Mouse (Mus musculus): ENCODE data around the gene Cstf1. TPM values are rescaled to one million over a fixed set of nuclear protein-coding genes. Genes with fewer than 3 reads are reported as not detected.

Gene Cstf1
- total and polyA plus RNA-seq, 3 experiments: 19.1 to 88.9 (median 42.7) TPM

DNA sequence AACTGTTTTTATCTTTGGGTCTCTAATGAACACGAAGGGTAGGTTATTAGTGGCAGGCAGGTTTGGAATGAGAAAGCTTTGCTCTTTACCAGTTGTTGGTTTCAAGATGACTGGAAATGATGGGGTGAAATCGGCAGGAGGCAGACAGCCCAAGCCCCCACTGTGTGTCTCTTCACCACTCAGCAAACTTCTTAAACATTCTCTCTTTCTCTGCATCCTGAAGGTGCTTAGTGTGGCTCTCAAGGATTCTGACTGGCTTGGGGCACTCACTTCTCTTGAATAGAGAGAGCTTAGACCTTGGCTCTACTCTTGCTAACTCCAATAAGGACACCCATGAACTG is 23.5 kb downstream of the Cstf1 start:
- no peak for ATAC-seq (ENCODE audit: extremely low read depth, insufficient number of reproducible peaks, low FRiP score, poor library complexity, severe bottlenecking)
- Histone ChIP-seq H3K27me3 (ENCODE audit: insufficient read depth, low read length) (peaks cover 15% of the 10 kb centered on the region), H3K4me3 (ENCODE audit: low read depth, low read length) (no peak overlapping the region), H3K36me3 (replicated peaks) (no peaks in the 10 kb centered on the region), H3K9me3 (replicated peaks) (no peaks in the 10 kb centered on the region), H3K4me1 (ENCODE audit: insufficient read depth, low read depth, low read length) (peaks cover 12% of the 10 kb centered on the region)
- TF ChIP-seq GATA1 (IDR thresholded peaks at IDR 0.05; ENCODE audit: borderline replicate concordance, low read length) (no peak), CTCF (IDR thresholded peaks at IDR 0.05; ENCODE audit: low read depth, low read length) (no peak), GATA2 (IDR thresholded peaks at IDR 0.05; ENCODE audit: borderline replicate concordance, low read depth, low read length) (no peak), POLR2AphosphoS5 (IDR thresholded peaks at IDR 0.05; ENCODE audit: insufficient replicate concordance, low read depth, low read length) (no peak), TAL1 (conservative IDR thresholded peaks at IDR 0.05; ENCODE audit: low read depth, low read length) (no peak)
- DNase-seq (ENCODE audit: low spot score): no peak

DNA sequence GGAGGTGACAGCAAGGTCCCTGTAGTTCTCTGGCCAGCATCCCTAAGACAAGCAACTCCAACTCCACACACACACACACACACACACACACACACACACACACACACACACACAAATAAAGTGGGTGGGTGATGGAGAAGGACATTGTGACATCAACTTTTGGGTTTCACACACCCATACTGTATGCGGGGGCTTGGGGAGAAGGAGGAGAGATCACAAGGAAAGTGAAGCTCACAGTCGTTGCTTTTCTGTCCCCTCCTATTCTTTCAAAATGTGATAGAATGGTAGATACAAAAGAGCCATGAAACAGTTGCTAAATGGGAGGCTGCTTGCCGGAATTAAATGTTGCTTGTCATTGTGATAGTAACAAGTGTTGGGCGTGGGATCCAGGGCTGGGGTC is 24.2 kb downstream of the Cstf1 start:
- Histone ChIP-seq H3K9me3 (replicated peaks) (no peaks in the 10 kb centered on the region), H3K4me1 (ENCODE audit: insufficient read depth, low read depth, low read length) (peaks cover 19% of the 10 kb centered on the region), H3K27me3 (ENCODE audit: insufficient read depth, low read length) (peaks cover 18% of the 10 kb centered on the region), H3K4me3 (ENCODE audit: low read depth, low read length) (no peak overlapping the region), H3K36me3 (replicated peaks) (no peaks in the 10 kb centered on the region)
- DNase-seq (ENCODE audit: low spot score) (no peak), ATAC-seq (ENCODE audit: extremely low read depth, insufficient number of reproducible peaks, low FRiP score, poor library complexity, severe bottlenecking) (no peak)
- no peak for TF ChIP-seq GATA1 (IDR thresholded peaks at IDR 0.05; ENCODE audit: borderline replicate concordance, low read length)
- no peak for TF ChIP-seq GATA2 (IDR thresholded peaks at IDR 0.05; ENCODE audit: borderline replicate concordance, low read depth, low read length)
- no peak for TF ChIP-seq TAL1 (conservative IDR thresholded peaks at IDR 0.05; ENCODE audit: low read depth, low read length)
- TF ChIP-seq POLR2AphosphoS5 (IDR thresholded peaks at IDR 0.05; ENCODE audit: insufficient replicate concordance, low read depth, low read length): no peak
- TF ChIP-seq CTCF (IDR thresholded peaks at IDR 0.05; ENCODE audit: low read depth, low read length): no peak

DNA sequence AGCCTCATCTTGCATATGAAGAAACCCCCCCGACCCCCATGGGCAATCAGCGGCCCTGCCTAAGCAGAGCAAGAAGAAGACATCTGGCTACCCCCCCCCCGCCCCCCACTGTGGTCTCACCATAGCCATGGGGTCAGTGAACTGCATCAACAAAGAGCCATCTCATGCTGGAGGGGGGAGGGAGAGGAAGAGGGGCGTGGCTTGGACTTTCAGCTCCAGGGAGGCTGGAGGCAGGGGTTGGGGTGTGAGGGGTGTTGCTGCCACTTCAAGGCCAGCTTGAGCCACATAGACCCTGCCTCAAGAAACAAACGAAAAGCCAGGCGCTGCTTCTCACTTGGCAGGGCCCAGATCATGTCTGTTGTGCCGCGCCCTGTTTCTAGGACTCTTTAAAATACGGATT is 25.5 kb downstream of the Cstf1 start:
- no peak for DNase-seq (ENCODE audit: low spot score)
- no peak overlapping the region for H3K4me3 ChIP-seq (ENCODE audit: low read depth, low read length)

DNA sequence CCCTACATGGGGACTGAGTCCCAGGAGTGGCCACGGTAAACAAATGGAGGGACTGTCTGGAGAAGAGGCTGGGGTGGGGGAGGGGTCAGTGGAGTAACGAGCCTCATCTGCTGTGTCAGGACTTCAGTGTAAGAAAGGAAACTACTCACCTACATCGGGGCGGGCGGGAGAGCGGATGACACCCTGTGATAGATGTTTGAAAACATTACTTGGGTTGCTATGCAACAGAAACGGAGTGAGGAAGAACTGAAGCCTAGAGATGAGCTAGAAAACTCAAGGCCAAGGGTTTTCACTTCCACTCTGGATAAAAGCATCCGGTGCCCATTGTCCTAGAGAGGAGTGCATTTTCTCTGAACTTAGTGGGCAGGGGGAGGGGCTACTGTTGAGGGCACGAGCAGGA is 29.4 kb downstream of the Cstf1 start:
- no peaks in the 10 kb centered on the region for H3K36me3 ChIP-seq (replicated peaks)
- peaks cover 25% of the 10 kb centered on the region for H3K4me1 ChIP-seq (ENCODE audit: insufficient read depth, low read depth, low read length)
- no peak overlapping the region for H3K4me3 ChIP-seq (ENCODE audit: low read depth, low read length)
- TF ChIP-seq GATA1 (IDR thresholded peaks at IDR 0.05; ENCODE audit: borderline replicate concordance, low read length) (no peak), CTCF (IDR thresholded peaks at IDR 0.05; ENCODE audit: low read depth, low read length) (no peak), GATA2 (IDR thresholded peaks at IDR 0.05; ENCODE audit: borderline replicate concordance, low read depth, low read length) (no peak), TAL1 (conservative IDR thresholded peaks at IDR 0.05; ENCODE audit: low read depth, low read length) (no peak), POLR2AphosphoS5 (IDR thresholded peaks at IDR 0.05; ENCODE audit: insufficient replicate concordance, low read depth, low read length) (no peak)
- DNase-seq (ENCODE audit: low spot score) (no peak), ATAC-seq (ENCODE audit: extremely low read depth, insufficient number of reproducible peaks, low FRiP score, poor library complexity, severe bottlenecking) (no peak)
- peaks cover 9% of the 10 kb centered on the region for H3K27me3 ChIP-seq (ENCODE audit: insufficient read depth, low read length)
- no peaks in the 10 kb centered on the region for H3K9me3 ChIP-seq (replicated peaks)

More for the DNA sequence above, 25.5 kb downstream of the Cstf1 start:
- peaks cover 15% of the 10 kb centered on the region for H3K27me3 ChIP-seq (ENCODE audit: insufficient read depth, low read length)
- no peak for ATAC-seq (ENCODE audit: extremely low read depth, insufficient number of reproducible peaks, low FRiP score, poor library complexity, severe bottlenecking)
- peaks cover 27% of the 10 kb centered on the region for H3K4me1 ChIP-seq (ENCODE audit: insufficient read depth, low read depth, low read length)
- no peaks in the 10 kb centered on the region for H3K9me3 ChIP-seq (replicated peaks)
- H3K36me3 ChIP-seq (replicated peaks): no peaks in the 10 kb centered on the region
- TF ChIP-seq GATA1 (IDR thresholded peaks at IDR 0.05; ENCODE audit: borderline replicate concordance, low read length) (no peak), GATA2 (IDR thresholded peaks at IDR 0.05; ENCODE audit: borderline replicate concordance, low read depth, low read length) (no peak), TAL1 (conservative IDR thresholded peaks at IDR 0.05; ENCODE audit: low read depth, low read length) (no peak), CTCF (IDR thresholded peaks at IDR 0.05; ENCODE audit: low read depth, low read length) (no peak), POLR2AphosphoS5 (IDR thresholded peaks at IDR 0.05; ENCODE audit: insufficient replicate concordance, low read depth, low read length) (no peak)

DNA sequence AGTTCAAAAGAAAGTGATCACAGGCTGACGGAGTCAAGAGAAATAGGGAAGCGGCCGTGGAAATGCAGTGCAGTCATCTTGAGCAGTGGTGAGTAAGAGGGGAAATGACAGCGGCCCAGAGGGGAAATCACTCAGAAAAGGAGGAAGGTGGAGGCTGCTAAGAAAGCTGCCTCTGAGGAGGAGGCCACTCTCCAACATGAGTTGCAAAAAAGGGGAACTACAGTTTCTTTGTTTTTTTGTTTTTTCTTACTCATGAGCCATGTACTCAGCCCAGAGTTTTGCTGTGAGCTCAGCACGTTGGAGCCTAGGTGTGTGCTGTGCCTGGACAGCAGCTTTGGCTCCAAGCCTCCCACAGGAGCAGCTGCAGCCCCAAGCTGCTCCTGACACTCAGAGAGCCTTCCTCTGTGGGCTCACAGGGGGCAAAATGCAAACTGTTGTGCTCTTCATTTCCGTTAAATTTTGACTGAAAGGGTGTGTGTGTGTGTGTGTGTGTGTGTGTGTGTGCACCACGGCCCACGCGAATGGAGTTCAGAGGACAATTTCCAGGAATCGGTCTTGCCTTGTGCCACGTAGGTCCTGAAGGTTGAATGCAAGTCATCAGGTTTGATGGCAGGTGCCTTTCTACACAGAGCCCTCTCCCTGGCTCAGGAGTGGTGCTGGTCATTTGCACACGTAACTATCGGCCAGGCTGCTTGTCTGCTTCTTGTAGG is 30.8 kb downstream of the Cstf1 start:
- peak overlapping the region; percentile 46; the same call in 1 of the 2 replicates for H3K4me3 ChIP-seq (ENCODE audit: low read depth, low read length)
- DNase-seq (ENCODE audit: low spot score) (peak; percentile 37), ATAC-seq (ENCODE audit: extremely low read depth, insufficient number of reproducible peaks, low FRiP score, poor library complexity, severe bottlenecking) (peak; percentile 91)

DNA sequence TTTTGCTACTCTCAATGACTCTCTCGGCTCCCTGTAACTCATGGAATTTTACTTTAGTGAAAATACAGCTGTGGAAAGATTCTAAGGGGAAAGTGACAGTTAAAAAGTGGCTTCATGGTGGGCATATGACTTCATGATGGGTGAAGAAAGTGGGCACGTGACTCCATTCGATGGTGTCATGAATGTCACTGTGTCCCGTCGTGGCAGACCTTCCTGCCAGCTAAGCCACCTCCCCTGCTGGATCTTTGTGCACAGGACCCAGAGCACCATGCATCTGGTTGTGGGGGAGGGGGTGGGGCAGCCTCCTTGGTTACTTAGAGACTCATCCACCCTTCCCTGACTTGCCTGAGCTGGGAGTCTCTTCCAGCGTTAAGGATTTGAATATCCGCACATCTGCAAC is 33.8 kb downstream of the Cstf1 start:
- TF ChIP-seq TAL1 (conservative IDR thresholded peaks at IDR 0.05; ENCODE audit: low read depth, low read length) (no peak), CTCF (IDR thresholded peaks at IDR 0.05; ENCODE audit: low read depth, low read length) (no peak), POLR2AphosphoS5 (IDR thresholded peaks at IDR 0.05; ENCODE audit: insufficient replicate concordance, low read depth, low read length) (no peak), GATA1 (IDR thresholded peaks at IDR 0.05; ENCODE audit: borderline replicate concordance, low read length) (no peak)
- no peaks in the 10 kb centered on the region for H3K9me3 ChIP-seq (replicated peaks)
- H3K4me3 ChIP-seq (ENCODE audit: low read depth, low read length): no peak overlapping the region
- H3K36me3 ChIP-seq (replicated peaks): no peaks in the 10 kb centered on the region
- H3K27me3 ChIP-seq (ENCODE audit: insufficient read depth, low read length): peaks cover under 1% of the 10 kb centered on the region
- H3K4me1 ChIP-seq (ENCODE audit: insufficient read depth, low read depth, low read length): peaks cover 22% of the 10 kb centered on the region
- no peak for DNase-seq (ENCODE audit: low spot score)
- ATAC-seq (ENCODE audit: extremely low read depth, insufficient number of reproducible peaks, low FRiP score, poor library complexity, severe bottlenecking): no peak

More for the DNA sequence above, 30.8 kb downstream of the Cstf1 start:
- Histone ChIP-seq H3K27me3 (ENCODE audit: insufficient read depth, low read length) (peaks cover 9% of the 10 kb centered on the region), H3K4me1 (ENCODE audit: insufficient read depth, low read depth, low read length) (peaks cover 25% of the 10 kb centered on the region), H3K9me3 (replicated peaks) (no peaks in the 10 kb centered on the region), H3K36me3 (replicated peaks) (no peaks in the 10 kb centered on the region)
- TF ChIP-seq POLR2AphosphoS5 (IDR thresholded peaks at IDR 0.05; ENCODE audit: insufficient replicate concordance, low read depth, low read length) (no peak), TAL1 (conservative IDR thresholded peaks at IDR 0.05; ENCODE audit: low read depth, low read length) (no peak), GATA1 (IDR thresholded peaks at IDR 0.05; ENCODE audit: borderline replicate concordance, low read length) (no peak), CTCF (IDR thresholded peaks at IDR 0.05; ENCODE audit: low read depth, low read length) (no peak), GATA2 (IDR thresholded peaks at IDR 0.05; ENCODE audit: borderline replicate concordance, low read depth, low read length) (no peak)
